Mouse (Mus musculus): Measurements from ENCODE around the gene Srrm4. TPM values are rescaled to one million over a fixed set of nuclear protein-coding genes. Genes with fewer than 3 reads are reported as not detected.

Srrm4 gene
- total RNA-seq, 1 experiment from 2014 or later, result 1.3 TPM

GRCm38 (mm10) chr5:116404063-116404462 is 187.6 kb downstream of the Srrm4 start:
- no peak for DNase-seq

GRCm38 (mm10) chr5:116400801-116401200 is 190.8 kb downstream of the Srrm4 start:
- no peak for DNase-seq

DNA sequence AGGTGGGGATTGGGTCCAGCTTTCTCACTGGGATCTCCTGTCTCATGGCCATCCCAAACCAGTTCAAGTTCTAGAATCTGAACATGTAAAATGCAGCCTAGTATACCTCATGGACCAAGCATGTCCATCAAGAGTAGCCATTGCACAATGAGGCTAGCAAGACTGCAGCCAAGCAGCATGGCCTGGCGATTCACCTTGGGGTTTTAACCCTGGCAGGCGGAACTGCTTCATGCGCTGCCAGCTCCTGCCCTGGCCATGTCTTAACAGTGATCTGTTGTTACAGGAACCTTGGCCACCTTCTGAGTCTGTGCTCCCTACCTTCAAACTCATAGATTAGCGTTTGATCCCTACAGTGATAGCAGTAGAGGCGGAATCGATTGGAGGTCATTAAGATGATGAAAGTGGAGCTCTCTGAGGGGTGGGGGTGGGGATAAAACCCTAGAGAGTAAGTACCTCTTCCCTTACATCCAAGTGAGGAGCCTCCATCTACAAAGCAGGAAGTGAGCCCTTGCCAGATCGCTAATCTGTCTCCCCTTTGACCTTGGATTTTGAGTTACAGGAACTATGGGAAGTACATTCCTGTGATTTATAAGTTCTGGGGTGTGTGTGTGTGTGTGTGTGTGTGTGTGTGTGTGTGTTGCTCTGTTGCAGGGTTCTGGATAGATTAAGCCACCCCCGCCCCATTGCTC is 191.4 kb downstream of the Srrm4 start:
- DNase-seq, result no peak

- no peak for DNase-seq
Observed at GRCm38 (mm10) chr5:116396104-116396503, 195.5 kb downstream of the Srrm4 start.

- peak; percentile 42 for DNase-seq
Observed at GRCm38 (mm10) chr5:116392603-116393002, 199.0 kb downstream of the Srrm4 start.

- DNase-seq, result peak; percentile 48
Observed at GRCm38 (mm10) chr5:116389856-116390542, 201.6 kb downstream of the Srrm4 start.

GRCm38 (mm10) chr5:116389321-116389720 is 202.3 kb downstream of the Srrm4 start:
- no peak for DNase-seq

Other genes with a start within 250 kb of the Srrm4 start
- 52.2 and 64.0 TPM in 2 replicates for gene Hspb8, start 169.0 kb downstream of the Srrm4 start, total RNA-seq (2021)

Measured in adrenal gland, postnatal 25 days (tissue).